Mouse (Mus musculus) leukemia stem cell, adult 10-12 weeks (primary cell): ENCODE measurements around the gene Gm17361. TPM values are rescaled to one million over a fixed set of nuclear protein-coding genes. Genes with fewer than 3 reads are reported as not detected.

ENCODE experiments used
- polyA plus RNA-seq: library from polyadenylated mRNA; stranded (reverse); fragments of >175 nt; gene quantifications from 2 replicates; pipeline ENCODE4 v1.2.3, GENCODE M21; 2012; ENCODE audit warnings: low replicate concordance

Gm17361 gene
- polyA plus RNA-seq = not detected in 2 replicates

GRCm38 (mm10) chrX:125003863-125004262 lies at the start of gene Gm17361:
Gm17361 (plus strand) TSS chrX:125004163.

